Mouse (Mus musculus) embryonic facial prominence, embryonic 11.5 days (tissue): ENCODE results near the gene Rho. TPM values are rescaled to one million over a fixed set of nuclear protein-coding genes. Genes with fewer than 3 reads are reported as not detected.

Source experiments
- ATAC-seq: fragments of 200-750 bp; cut with Nextera tagmentation; replicated peaks from 2 replicates; pipeline ENCODE4 v1.8.0; 2017; ENCODE audit warnings: low read depth; ENCODE audit not compliant: insufficient number of reproducible peaks, low FRiP score, low TSS enrichment
- DNase-seq: peaks from one replicate; pipeline ENCODE4 v3.0.0-alpha.2; 2015; ENCODE audit warnings: low spot score
- H3K27ac ChIP-seq: fragments of 300-500 bp; sonication (generic); replicated peaks from 2 replicates; pipeline ENCODE4 v1.5.1; 2014; ENCODE audit warnings: mild to moderate bottlenecking, low read depth, low read length, control low read depth
- H3K27me3 ChIP-seq: fragments of 300-500 bp; sonication (generic); 2 replicates; pipeline ENCODE4 v1.6.1; 2014; ENCODE audit warnings: mild to moderate bottlenecking, low read length, moderate library complexity, mixed read lengths; ENCODE audit not compliant: control insufficient read depth, insufficient read depth
- H3K36me3 ChIP-seq: fragments of 300-500 bp; sonication (generic); replicated peaks from 2 replicates; pipeline ENCODE4 v1.6.1; 2014; ENCODE audit warnings: low read depth, mild to moderate bottlenecking, low read length, moderate library complexity, mixed read lengths; ENCODE audit not compliant: control insufficient read depth, insufficient read depth
- H3K4me1 ChIP-seq: fragments of 300-500 bp; sonication (generic); 2 replicates; pipeline ENCODE4 v1.6.1; 2014; ENCODE audit warnings: low read length, mixed read lengths; ENCODE audit not compliant: control insufficient read depth, insufficient read depth
- H3K4me2 ChIP-seq: fragments of 300-500 bp; sonication (generic); 2 replicates; pipeline ENCODE4 v1.6.1; 2014; ENCODE audit warnings: low read depth, mild to moderate bottlenecking, control low read depth, low read length, moderate library complexity
- H3K4me3 ChIP-seq: fragments of 300-500 bp; sonication (generic); 2 replicates; pipeline ENCODE4 v1.5.1; 2014; ENCODE audit warnings: low read depth, low read length, control low read depth
- H3K9ac ChIP-seq: fragments of 300-500 bp; sonication (generic); replicated peaks from 2 replicates; pipeline ENCODE4 v1.6.1; 2014; ENCODE audit warnings: mild to moderate bottlenecking, control low read depth, low read length
- H3K9me3 ChIP-seq: fragments of 300-500 bp; sonication (generic); replicated peaks from 2 replicates; pipeline ENCODE4 v1.6.1; 2016; ENCODE audit warnings: mild to moderate bottlenecking, low read length, inconsistent platforms, mixed read lengths; ENCODE audit not compliant: control insufficient read depth
- WGBS: fragments of 180-500 bp; shearing (Covaris S2); extraction: QIAGEN DNeasy Blood & Tissue Kit; methylation state at CpG from one replicate; pipeline ENCODE4 v1.1.7; 2014; 5-methylcytosine and 5-hydroxymethylcytosine counted together
- polyA plus RNA-seq: library from polyadenylated mRNA; unstranded; fragments of >200 nt; fragmentation: Nextera tagmentation; extraction: Ambion mirVana; gene quantifications from 2 replicates; pipeline ENCODE4 v1.2.1, GENCODE M21; 2014

Rho gene
- polyA plus RNA-seq, 1 experiment from 2014 or later: 0.14 TPM

DNA sequence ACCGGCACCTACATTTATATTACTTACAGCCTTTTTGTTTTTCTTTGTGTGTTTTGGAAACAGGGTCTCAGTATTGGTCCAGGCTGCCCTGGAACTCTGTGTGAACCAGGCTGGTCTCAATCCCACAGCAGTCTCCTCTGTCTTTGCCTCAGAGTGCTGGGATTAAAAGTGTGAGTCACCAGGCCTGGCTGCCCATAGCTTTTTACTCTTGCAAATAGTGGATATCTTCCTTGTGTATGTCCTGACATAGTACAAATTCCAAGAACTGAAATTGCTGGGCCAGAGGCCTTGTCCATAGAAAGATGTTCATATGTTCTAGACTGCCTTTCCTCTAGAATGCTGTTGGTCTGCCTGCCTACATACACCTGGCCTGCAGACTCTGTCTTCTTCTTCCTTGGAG, 35.2 kb upstream of the Rho start:
- no peaks in the 10 kb centered on the region for H3K27me3 ChIP-seq
- no peak overlapping the region for H3K9ac ChIP-seq
- no peaks in the 10 kb centered on the region for H3K4me1 ChIP-seq
- 76% methylated on average over 1 of the region's 1 CpGs for WGBS
- no peak overlapping the region for H3K4me3 ChIP-seq
- DNase-seq (no peak), ATAC-seq (no peak)
- no peaks in the 10 kb centered on the region for H3K9me3 ChIP-seq
- H3K36me3 ChIP-seq: no peaks in the 10 kb centered on the region; the same call in 1 of the 2 replicates
- H3K27ac ChIP-seq: no peak overlapping the region
- no peak overlapping the region for H3K4me2 ChIP-seq

DNA sequence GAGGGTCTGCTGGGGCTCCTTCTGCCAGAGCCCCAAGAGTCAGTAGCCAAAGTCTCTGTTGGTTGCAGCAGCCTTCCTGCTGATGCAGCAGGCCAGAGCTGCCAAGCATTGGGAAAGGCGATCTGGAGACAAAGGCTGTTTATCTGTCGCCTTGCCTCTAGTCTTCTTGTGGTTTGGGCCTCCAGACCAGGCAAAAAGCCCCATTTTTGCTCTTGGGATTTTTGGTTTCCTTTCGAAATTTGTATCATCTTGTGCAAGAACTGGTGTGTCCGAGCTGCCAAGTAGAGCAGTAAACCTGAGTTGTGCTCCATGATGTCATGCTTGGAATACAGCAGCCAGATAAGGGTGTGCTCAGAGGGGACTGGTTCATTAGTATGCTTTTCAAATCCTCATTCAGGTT, 34.4 kb upstream of the Rho start:
- no peak overlapping the region for H3K27ac ChIP-seq
- H3K9ac ChIP-seq: no peak overlapping the region
- ATAC-seq (no peak), DNase-seq (no peak)
- H3K36me3 ChIP-seq: no peaks in the 10 kb centered on the region
- 79% methylated on average over 4 of the region's 4 CpGs for WGBS
- H3K4me2 ChIP-seq: no peak overlapping the region
- H3K4me1 ChIP-seq: peaks cover 3% of the 10 kb centered on the region; the same call in 1 of the 2 replicates
- no peak overlapping the region for H3K4me3 ChIP-seq
- H3K27me3 ChIP-seq: no peaks in the 10 kb centered on the region
- no peaks in the 10 kb centered on the region for H3K9me3 ChIP-seq

- no peak overlapping the region for H3K27ac ChIP-seq
Measured at GRCm38 (mm10) chr6:115897926-115898520, 33.5 kb upstream of the Rho start.

GRCm38 (mm10) chr6:115901062-115901461, 30.5 kb upstream of the Rho start:
- no peaks in the 10 kb centered on the region for H3K27me3 ChIP-seq
- peaks cover 3% of the 10 kb centered on the region; the same call in 1 of the 2 replicates for H3K4me1 ChIP-seq
- 39% methylated on average over 3 of the region's 3 CpGs for WGBS
- no peak overlapping the region for H3K9ac ChIP-seq
- H3K4me2 ChIP-seq: no peak overlapping the region
- no peaks in the 10 kb centered on the region for H3K9me3 ChIP-seq
- ATAC-seq (no peak), DNase-seq (peak; percentile 72)
- H3K4me3 ChIP-seq: no peak overlapping the region
- no peaks in the 10 kb centered on the region; the same call in 1 of the 2 replicates for H3K36me3 ChIP-seq
- H3K27ac ChIP-seq: no peak overlapping the region

More at GRCm38 (mm10) chr6:115897926-115898520, 33.5 kb upstream of the Rho start:
- H3K9me3 ChIP-seq: no peaks in the 10 kb centered on the region
- H3K27me3 ChIP-seq: no peaks in the 10 kb centered on the region
- WGBS: 64% methylated on average over 7 of the region's 7 CpGs
- ATAC-seq (no peak), DNase-seq (no peak)
- no peak overlapping the region for H3K4me2 ChIP-seq
- H3K9ac ChIP-seq: no peak overlapping the region
- no peak overlapping the region for H3K4me3 ChIP-seq
- no peaks in the 10 kb centered on the region; the same call in 1 of the 2 replicates for H3K36me3 ChIP-seq
- peaks cover 3% of the 10 kb centered on the region; the same call in 1 of the 2 replicates for H3K4me1 ChIP-seq

DNA sequence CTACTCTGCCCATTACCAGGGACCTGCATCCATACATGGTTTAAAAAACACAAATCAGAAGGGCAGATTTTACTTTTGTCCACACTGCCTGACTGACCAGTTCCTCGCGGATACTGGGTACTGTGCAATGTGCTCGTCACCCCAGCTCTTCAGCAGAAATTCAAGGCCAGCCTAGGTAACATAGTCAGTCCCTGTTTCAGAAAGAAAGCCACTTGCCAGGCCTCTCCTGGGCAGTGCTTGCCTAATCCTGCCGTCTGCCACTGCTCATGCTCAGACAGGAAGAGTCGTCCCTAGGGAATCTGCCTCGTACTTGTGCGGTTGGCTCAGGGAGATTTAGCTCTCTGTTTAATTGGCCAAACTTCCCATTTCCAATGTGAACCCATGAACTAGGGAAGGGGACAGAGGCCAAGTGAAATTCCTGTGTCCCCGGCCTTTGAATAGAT, 30.0 kb upstream of the Rho start:
- H3K4me2 ChIP-seq: no peak overlapping the region
- no peaks in the 10 kb centered on the region for H3K9me3 ChIP-seq
- no peaks in the 10 kb centered on the region; the same call in 1 of the 2 replicates for H3K36me3 ChIP-seq
- 60% methylated on average over 8 of the region's 8 CpGs for WGBS
- ATAC-seq (no peak), DNase-seq (no peak)
- no peak overlapping the region for H3K4me3 ChIP-seq
- peaks cover 3% of the 10 kb centered on the region; the same call in 1 of the 2 replicates for H3K4me1 ChIP-seq
- H3K27ac ChIP-seq: no peak overlapping the region
- no peaks in the 10 kb centered on the region for H3K27me3 ChIP-seq
- H3K9ac ChIP-seq: no peak overlapping the region

- no peak overlapping the region for H3K4me3 ChIP-seq
- WGBS: 87% methylated on average over 3 of the region's 3 CpGs
- ATAC-seq (no peak), DNase-seq (no peak)
- peaks cover 3% of the 10 kb centered on the region; the same call in 1 of the 2 replicates for H3K4me1 ChIP-seq
- H3K36me3 ChIP-seq: no peaks in the 10 kb centered on the region; the same call in none of the 2 replicates
- no peak overlapping the region for H3K4me2 ChIP-seq
- H3K9ac ChIP-seq: no peak overlapping the region
- no peaks in the 10 kb centered on the region for H3K9me3 ChIP-seq
- no peak overlapping the region for H3K27ac ChIP-seq
- no peaks in the 10 kb centered on the region for H3K27me3 ChIP-seq
Measured at GRCm38 (mm10) chr6:115902545-115902944, 29.0 kb upstream of the Rho start.

GRCm38 (mm10) chr6:115905568-115905967, 26.0 kb upstream of the Rho start:
- H3K4me3 ChIP-seq: no peak overlapping the region
- no peak overlapping the region for H3K9ac ChIP-seq
- 91% methylated on average over 6 of the region's 6 CpGs for WGBS
- H3K27me3 ChIP-seq: no peaks in the 10 kb centered on the region
- no peak overlapping the region for H3K4me2 ChIP-seq
- H3K36me3 ChIP-seq: no peaks in the 10 kb centered on the region; the same call in none of the 2 replicates
- H3K27ac ChIP-seq: no peak overlapping the region
- no peak for ATAC-seq
- peaks cover 3% of the 10 kb centered on the region; the same call in 1 of the 2 replicates for H3K4me1 ChIP-seq
- DNase-seq: no peak
- no peaks in the 10 kb centered on the region for H3K9me3 ChIP-seq

- Histone ChIP-seq H3K4me2 (no peak overlapping the region), H3K36me3 (no peaks in the 10 kb centered on the region; the same call in none of the 2 replicates), H3K9me3 (no peaks in the 10 kb centered on the region), H3K4me1 (peaks cover 1% of the 10 kb centered on the region; the same call in 1 of the 2 replicates), H3K27me3 (no peaks in the 10 kb centered on the region), H3K9ac (no peak overlapping the region), H3K27ac (no peak overlapping the region), H3K4me3 (no peak overlapping the region)
- ATAC-seq: no peak
- 81% methylated on average over 1 of the region's 1 CpGs for WGBS
- no peak for DNase-seq
Measured at GRCm38 (mm10) chr6:115906455-115906854, 25.1 kb upstream of the Rho start.
